Mouse (Mus musculus): ENCODE data around the gene Rbpj.

Rbpj gene

DNA sequence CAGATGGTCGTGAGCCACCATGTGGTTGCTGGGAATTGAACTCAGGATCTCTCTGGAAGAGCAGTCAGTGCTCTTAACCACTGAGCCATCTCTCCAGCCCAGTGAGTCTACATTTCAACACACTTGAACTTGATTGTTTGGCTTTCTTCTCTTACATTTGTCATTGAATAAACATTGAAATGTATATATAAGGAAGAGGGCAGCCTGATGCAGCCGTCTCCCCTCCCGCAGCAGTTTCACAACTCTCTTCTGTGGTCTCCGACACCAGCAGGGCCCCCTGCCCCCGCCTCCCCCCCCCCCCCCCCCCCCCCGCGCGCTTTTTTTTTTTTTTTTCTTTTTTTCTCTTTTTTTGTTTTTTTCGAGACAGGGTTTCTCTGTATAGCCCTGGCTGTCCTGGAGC, 180.7 kb downstream of the Rbpj start:
- POLR2A ChIA-PET, result interaction anchor here in 2 of 4 experiments (0.6 to 6.8 kb wide), 4 partner anchors 12 to 1618 kb away, joined by 3 to 32 read pairs (median 6); no protein-coding TSS in a partner anchor
- CTCF ChIA-PET, result interaction anchor here in 1 of 4 experiments (0.6 to 1.0 kb wide), 3 partner anchors 11 to 61 kb away, joined by 4 read pairs; no protein-coding TSS in a partner anchor

GRCm38 (mm10) chr5:53647358-53647757, 181.4 kb downstream of the Rbpj start:
- ChIA-PET POLR2A (interaction anchor here in 1 of 4 experiments (6.8 kb wide), 1 partner anchor 12 kb away, joined by 32 read pairs; no protein-coding TSS in a partner anchor), CTCF (interaction anchor here in 1 of 4 experiments (0.8 kb wide), 1 partner anchor 26 kb away, joined by 4 read pairs; no protein-coding TSS in a partner anchor)

DNA sequence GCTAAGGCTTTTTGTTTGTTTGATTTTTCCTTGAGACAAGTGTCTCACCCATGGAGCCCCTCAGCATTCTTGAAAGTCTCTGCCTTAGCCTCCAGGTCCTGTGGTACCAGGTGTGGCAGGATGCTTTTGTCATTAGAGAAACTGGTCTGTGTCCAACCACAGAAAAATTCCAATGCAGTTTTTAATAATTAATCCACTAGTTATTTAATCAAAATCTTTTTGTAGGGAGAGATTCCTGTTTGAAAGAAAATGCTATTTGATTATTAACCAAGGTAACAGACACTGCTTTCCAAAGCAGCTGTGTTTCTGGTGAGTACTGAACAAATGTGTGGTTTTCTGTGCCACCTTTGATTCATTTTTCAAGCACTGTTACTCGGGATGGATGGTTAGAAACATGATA, 190.6 kb downstream of the Rbpj start:
- ChIA-PET POLR2A (interaction anchor here (0.6 to 6.6 kb wide), 9 partner anchors 10 to 382 kb away, joined by 3 to 47 read pairs (median 3); no protein-coding TSS in a partner anchor), CTCF (interaction anchor here in 2 of 4 experiments (1.1 to 2.3 kb wide), 2 partner anchors 15 kb away, joined by 3 to 19 read pairs; no protein-coding TSS in a partner anchor)

DNA sequence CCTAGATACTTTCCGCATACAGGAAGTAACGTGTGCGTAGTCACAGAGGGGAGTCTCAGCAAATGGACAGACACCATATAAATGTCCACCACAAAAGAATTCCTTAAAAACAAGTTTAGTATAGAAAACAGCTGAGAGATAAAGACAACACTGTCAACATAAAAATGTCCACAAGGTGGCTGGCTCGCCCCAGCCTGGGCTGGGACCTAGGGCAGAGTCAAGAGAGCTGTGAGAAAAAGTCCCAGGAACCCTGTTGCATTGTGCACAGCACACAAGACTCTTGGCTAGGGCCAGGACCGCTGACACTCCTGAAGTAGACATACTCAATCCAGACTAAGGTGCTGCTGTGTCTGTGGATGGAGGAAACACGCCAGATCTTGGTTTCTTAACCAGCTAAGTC, 192.0 kb downstream of the Rbpj start:
- POLR2A ChIA-PET, result interaction anchor here in 3 of 4 experiments (0.8 to 6.6 kb wide), 13 partner anchors 10 to 182 kb away, joined by 3 to 47 read pairs (median 4); no protein-coding TSS in a partner anchor

GRCm38 (mm10) chr5:53661508-53661907, 195.6 kb downstream of the Rbpj start:
- POLR2A ChIA-PET, result interaction anchor here in 3 of 4 experiments (0.5 to 6.6 kb wide), 7 partner anchors 9 to 107 kb away, joined by 3 to 47 read pairs (median 9); no protein-coding TSS in a partner anchor
- CTCF ChIA-PET, result interaction anchor here in 1 of 4 experiments (0.6 kb wide), 1 partner anchor 173 kb away, joined by 4 read pairs; no protein-coding TSS in a partner anchor

More for the DNA sequence above, 192.0 kb downstream of the Rbpj start:
- CTCF ChIA-PET, result interaction anchor here (0.6 to 2.3 kb wide), 24 partner anchors 9 to 332 kb away, joined by 3 to 19 read pairs (median 4); partner anchors contain the start of gene Tbc1d19 (in 1 of the 4)

DNA sequence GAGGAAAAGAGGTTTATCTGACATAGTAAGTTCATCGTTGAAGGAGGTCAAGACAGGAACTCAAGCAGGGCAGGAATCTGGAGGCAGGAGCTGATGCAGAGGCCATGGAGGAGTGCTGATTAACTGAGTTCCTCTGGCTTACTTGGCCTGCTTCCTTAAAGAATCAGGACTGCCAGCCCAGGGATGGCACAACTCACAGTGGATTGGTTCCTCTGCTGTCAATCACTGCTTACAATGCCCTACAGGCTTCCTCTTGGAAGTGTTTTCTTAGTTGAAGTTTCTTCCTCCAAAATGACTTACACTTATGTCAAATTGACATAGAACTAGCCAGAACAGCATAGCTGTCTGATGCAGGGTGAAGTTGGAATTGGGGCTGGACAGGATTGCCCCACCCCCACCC, 196.5 kb downstream of the Rbpj start:
- POLR2A ChIA-PET, result interaction anchor here in 3 of 4 experiments (0.7 to 6.6 kb wide), 7 partner anchors 8 to 35 kb away, joined by 3 to 47 read pairs (median 9); no protein-coding TSS in a partner anchor
- CTCF ChIA-PET, result no interaction called here

DNA sequence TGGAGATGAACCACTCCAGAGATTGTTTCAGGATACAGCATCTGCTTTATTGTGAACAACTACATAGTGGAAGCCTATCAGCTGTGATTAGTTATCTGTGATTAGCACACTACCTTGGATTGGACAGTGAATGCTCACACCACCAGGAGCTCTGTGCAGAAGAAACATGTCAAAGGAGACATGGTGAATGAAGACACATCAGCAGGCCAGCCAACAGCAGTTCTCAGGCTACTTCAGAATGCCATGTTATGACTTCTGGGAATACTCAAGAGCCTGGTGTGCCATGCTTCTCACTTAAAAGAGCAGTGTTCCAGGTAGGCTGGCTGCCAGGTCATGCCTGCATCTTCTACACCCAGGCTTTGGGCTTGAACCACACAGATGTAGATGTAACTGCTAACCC, 197.7 kb downstream of the Rbpj start:
- ChIA-PET CTCF (interaction anchor here in 1 of 4 experiments (1.6 kb wide), 1 partner anchor 308 kb away, joined by 7 read pairs; no protein-coding TSS in a partner anchor), POLR2A (interaction anchor here in 2 of 4 experiments (1.0 to 1.6 kb wide), 7 partner anchors 8 to 397 kb away, joined by 3 to 4 read pairs (median 4); partner anchors contain the start of gene Smim20 (in 1 of the 2))

GRCm38 (mm10) chr5:53668021-53668420, 202.1 kb downstream of the Rbpj start:
- ChIA-PET POLR2A (interaction anchor here in 3 of 4 experiments (0.7 to 2.0 kb wide), 11 partner anchors 8 to 313 kb away, joined by 3 to 7 read pairs (median 4); no protein-coding TSS in a partner anchor), CTCF (interaction anchor here in 2 of 4 experiments (0.7 kb wide), 2 partner anchors 10 to 741 kb away, joined by 3 read pairs; no protein-coding TSS in a partner anchor)

GRCm38 (mm10) chr5:53670321-53670938, 204.5 kb downstream of the Rbpj start:
- ChIA-PET CTCF (interaction anchor here in 1 of 4 experiments (1.4 kb wide), 2 partner anchors 10 to 12 kb away, joined by 3 read pairs; no protein-coding TSS in a partner anchor), POLR2A (interaction anchor here in 2 of 4 experiments (0.6 to 1.3 kb wide), 7 partner anchors 8 to 118 kb away, joined by 3 to 7 read pairs (median 4); no protein-coding TSS in a partner anchor)

DNA sequence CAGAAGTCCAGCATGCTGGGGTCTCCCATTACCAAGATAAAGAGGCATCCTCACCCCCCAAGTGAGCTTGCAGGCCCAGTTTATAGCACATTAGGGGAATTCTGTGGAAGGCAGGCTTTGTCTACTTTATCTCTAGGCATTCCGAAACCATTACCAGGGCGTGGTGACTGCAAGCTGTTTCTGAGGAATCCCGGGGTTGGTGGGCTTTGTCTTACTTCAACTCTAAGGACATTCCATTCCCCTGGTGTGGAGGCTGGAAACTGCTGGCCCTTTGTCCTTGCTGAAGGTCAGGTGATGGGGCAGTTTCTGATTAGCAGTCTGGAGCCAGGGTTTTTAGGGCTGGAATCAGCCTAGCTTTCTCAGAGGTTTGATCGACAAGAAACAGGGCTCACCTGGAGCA, 205.6 kb downstream of the Rbpj start:
- POLR2A ChIA-PET, result interaction anchor here (0.5 to 2.4 kb wide), 82 partner anchors 8 to 838 kb away, joined by 3 to 47 read pairs (median 4); partner anchors contain the start of genes Anapc4 (in 1 of the 4), Rbpj (in 1 of the 4), Smim20 (in 1 of the 4) and Stim2 (in 1 of the 4)
- CTCF ChIA-PET, result interaction anchor here (0.8 to 1.6 kb wide), 15 partner anchors 9 to 346 kb away, joined by 3 to 19 read pairs (median 6); no protein-coding TSS in a partner anchor

DNA sequence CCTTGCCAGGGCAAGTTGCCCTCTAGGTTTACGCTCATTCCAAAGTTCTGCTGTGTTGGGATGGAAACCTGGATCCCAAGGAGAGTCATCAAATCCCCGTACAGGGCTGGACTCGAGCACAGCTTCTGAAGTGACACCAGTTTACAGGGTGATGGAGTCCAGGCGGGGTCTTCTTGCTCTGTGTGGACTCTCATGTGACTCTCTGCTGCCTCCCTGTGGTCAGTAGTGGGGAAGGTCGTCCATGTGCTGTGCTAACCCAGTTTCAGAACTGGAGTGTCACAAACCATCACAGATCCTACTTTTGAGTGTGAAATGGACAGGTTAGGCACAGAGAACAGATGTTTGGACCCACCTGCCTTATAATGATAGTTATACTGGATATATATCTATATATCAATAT, 206.4 kb downstream of the Rbpj start:
- POLR2A ChIA-PET, result interaction anchor here in 3 of 4 experiments (0.7 to 2.4 kb wide), 51 partner anchors 8 to 839 kb away, joined by 3 to 47 read pairs (median 4); partner anchors contain the start of genes Anapc4 (in 1 of the 3) and Stim2 (in 1 of the 3)
- CTCF ChIA-PET, result interaction anchor here (0.6 to 1.6 kb wide), 14 partner anchors 12 to 349 kb away, joined by 3 to 19 read pairs (median 6); no protein-coding TSS in a partner anchor

GRCm38 (mm10) chr5:53673493-53674150, 207.7 kb downstream of the Rbpj start:
- CTCF ChIA-PET, result interaction anchor here in 3 of 4 experiments (0.6 to 1.1 kb wide), 3 partner anchors 16 to 137 kb away, joined by 3 to 9 read pairs (median 3); no protein-coding TSS in a partner anchor
- POLR2A ChIA-PET, result interaction anchor here (0.5 to 2.4 kb wide), 11 partner anchors 8 to 715 kb away, joined by 3 to 13 read pairs (median 3); no protein-coding TSS in a partner anchor

DNA sequence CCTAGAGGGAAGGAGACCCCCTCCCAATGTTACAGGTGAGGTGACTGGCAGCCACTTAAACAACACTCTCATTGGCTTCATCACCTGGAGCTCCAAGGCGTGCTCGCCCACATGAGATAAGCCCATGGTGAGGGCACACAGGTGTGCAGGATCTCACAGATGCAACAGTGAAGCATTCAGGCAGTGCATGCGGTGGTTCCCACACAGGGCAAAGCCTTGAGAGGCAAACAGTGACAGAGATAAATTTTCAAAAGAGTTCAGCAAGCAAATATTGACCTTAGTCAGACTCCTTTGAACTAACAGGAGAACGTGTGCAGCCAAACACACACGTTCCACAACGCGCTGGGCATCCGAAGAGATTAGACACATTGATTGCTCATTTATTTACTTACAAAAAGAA, 210.7 kb downstream of the Rbpj start:
- POLR2A ChIA-PET, result interaction anchor here in 1 of 4 experiments (0.8 kb wide), 1 partner anchor 9 kb away, joined by 3 read pairs; no protein-coding TSS in a partner anchor
- CTCF ChIA-PET, result no interaction called here

GRCm38 (mm10) chr5:53678036-53678767, 212.2 kb downstream of the Rbpj start:
- ChIA-PET CTCF (interaction anchor here in 2 of 4 experiments (1.0 to 1.4 kb wide), 7 partner anchors 20 to 477 kb away, joined by 3 to 5 read pairs (median 3); no protein-coding TSS in a partner anchor), POLR2A (interaction anchor here in 2 of 4 experiments (0.6 to 2.6 kb wide), 10 partner anchors 9 to 571 kb away, joined by 3 to 7 read pairs (median 4); no protein-coding TSS in a partner anchor)

GRCm38 (mm10) chr5:53679651-53680050, 213.7 kb downstream of the Rbpj start:
- ChIA-PET POLR2A (interaction anchor here in 2 of 4 experiments (0.6 to 2.6 kb wide), 11 partner anchors 8 to 130 kb away, joined by 3 to 8 read pairs (median 4); no protein-coding TSS in a partner anchor), CTCF (interaction anchor here (0.6 to 1.6 kb wide), 18 partner anchors 8 to 520 kb away, joined by 3 to 15 read pairs (median 3); no protein-coding TSS in a partner anchor)

DNA sequence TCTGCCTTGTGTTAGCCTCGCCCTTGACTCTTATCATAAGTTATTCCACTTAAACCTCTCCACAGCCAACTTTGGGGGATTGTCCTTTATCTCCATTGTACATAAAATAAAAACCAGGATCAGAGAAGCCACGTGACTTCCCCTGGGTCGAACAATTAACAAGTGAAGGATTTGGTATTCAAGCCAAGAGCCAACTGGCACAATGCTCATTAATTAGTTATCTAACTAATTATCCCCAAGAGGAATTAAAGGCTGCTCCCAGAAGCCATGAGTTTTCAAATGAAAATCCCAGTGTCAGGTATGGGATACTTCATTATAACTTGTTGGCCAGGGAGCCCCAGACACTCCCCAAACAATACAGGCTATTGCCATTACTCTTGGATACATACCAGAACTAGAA, 218.0 kb downstream of the Rbpj start:
- CTCF ChIA-PET, result interaction anchor here in 1 of 4 experiments (1.2 kb wide), 1 partner anchor 26 kb away, joined by 3 read pairs; no protein-coding TSS in a partner anchor
- POLR2A ChIA-PET, result interaction anchor here in 1 of 4 experiments (2.1 kb wide), 1 partner anchor 12 kb away, joined by 5 read pairs; no protein-coding TSS in a partner anchor

GRCm38 (mm10) chr5:53684417-53684816, 218.5 kb downstream of the Rbpj start:
- CTCF ChIA-PET, result interaction anchor here in 1 of 4 experiments (1.2 kb wide), 1 partner anchor 27 kb away, joined by 3 read pairs; no protein-coding TSS in a partner anchor
- POLR2A ChIA-PET, result interaction anchor here in 1 of 4 experiments (2.1 kb wide), 1 partner anchor 13 kb away, joined by 5 read pairs; no protein-coding TSS in a partner anchor
